Mouse (Mus musculus) heart, embryonic 13.5 days (tissue): ENCODE results near the gene BC100530. TPM values are rescaled to one million over a fixed set of nuclear protein-coding genes. Genes with fewer than 3 reads are reported as not detected.
"Not testable (repeated sequence)": the region's sequence is repeated elsewhere in the genome, so short reads cannot be mapped to it uniquely, and the experiment has no call there.

ENCODE experiments used
- ATAC-seq: fragments of 200-750 bp; cut with Nextera tagmentation; 2 replicates; pipeline ENCODE4 v1.8.0; 2017; ENCODE audit warnings: moderate TSS enrichment; ENCODE audit not compliant: insufficient number of reproducible peaks, low FRiP score, low TSS enrichment; ENCODE audit errors: extremely low read depth
- H3K27ac ChIP-seq: fragments of 300-500 bp; sonication (generic); replicated peaks from 2 replicates; pipeline ENCODE4 v1.5.1; 2015; ENCODE audit warnings: moderate library complexity, mild to moderate bottlenecking, inconsistent platforms
- H3K27me3 ChIP-seq: fragments of 300-500 bp; sonication (generic); replicated peaks from 2 replicates; pipeline ENCODE4 v1.6.1; 2015; ENCODE audit warnings: mild to moderate bottlenecking, inconsistent platforms
- H3K36me3 ChIP-seq: fragments of 300-500 bp; sonication (generic); 2 replicates; pipeline ENCODE4 v1.6.1; 2015; ENCODE audit warnings: mild to moderate bottlenecking, inconsistent platforms
- H3K4me1 ChIP-seq: fragments of 300-500 bp; sonication (generic); 2 replicates; pipeline ENCODE4 v1.6.1; 2015; ENCODE audit warnings: inconsistent platforms
- H3K4me2 ChIP-seq: fragments of 300-500 bp; sonication (generic); 2 replicates; pipeline ENCODE4 v1.6.1; 2015; ENCODE audit warnings: inconsistent platforms, mild to moderate bottlenecking, moderate library complexity
- H3K4me3 ChIP-seq: fragments of 300-500 bp; sonication (generic); 2 replicates; pipeline ENCODE4 v1.5.1; 2015; ENCODE audit warnings: moderate library complexity, mild to moderate bottlenecking, inconsistent platforms
- H3K9ac ChIP-seq: fragments of 300-500 bp; sonication (generic); 2 replicates; pipeline ENCODE4 v1.6.1; 2015; ENCODE audit warnings: inconsistent platforms, mild to moderate bottlenecking, moderate library complexity
- H3K9me3 ChIP-seq: fragments of 300-500 bp; sonication (generic); 2 replicates; pipeline ENCODE4 v1.6.1; 2016; ENCODE audit warnings: inconsistent platforms
- WGBS: fragments of 180-500 bp; shearing (Covaris S2); methylation state at CpG from one replicate; pipeline ENCODE4 v1.1.7; 2015; ENCODE audit warnings: mixed read lengths; 5-methylcytosine and 5-hydroxymethylcytosine counted together
- polyA plus RNA-seq: library from polyadenylated mRNA; unstranded; fragments of >200 nt; fragmentation: Nextera tagmentation; extraction: Ambion mirVana; gene quantifications from 2 replicates; pipeline ENCODE4 v1.2.1, GENCODE M21; 2015

BC100530 gene
- 2.1 and 2.6 TPM in 2 replicates for polyA plus RNA-seq

- not testable (repeated sequence) for H3K4me3 ChIP-seq, H3K27me3 ChIP-seq, H3K9me3 ChIP-seq, H3K4me1 ChIP-seq, H3K27ac ChIP-seq, ATAC-seq, H3K9ac ChIP-seq, H3K36me3 ChIP-seq, H3K4me2 ChIP-seq
- 70% methylated on average over 3 of the region's 3 CpGs for WGBS
Measured at GRCm38 (mm10) chr16:36367648-36368047, at the start of gene BC100530. TSS of gene BC100530 (minus strand) at chr16:36367748.

- Histone ChIP-seq H3K9me3 (no peaks in the 10 kb centered on the region), H3K4me2 (no peak within 1 kb of the TSS), H3K27me3 (no peaks in the 10 kb centered on the region), H3K27ac (no peak within 1 kb of the TSS), H3K9ac (no peak within 1 kb of the TSS), H3K4me1 (no peaks in the 10 kb centered on the region), H3K4me3 (no peak within 1 kb of the TSS), H3K36me3 (no peaks in the 10 kb centered on the region)
- no peak for ATAC-seq
Measured at GRCm38 (mm10) chr16:36408357-36408756, 40.8 kb upstream of the BC100530 start, which contains the start of gene Stfa2. TSS of gene Stfa2 (minus strand) at chr16:36408457.

- Histone ChIP-seq H3K27me3 (no peaks in the 10 kb centered on the region), H3K36me3 (no peaks in the 10 kb centered on the region), H3K27ac (no peak overlapping the region), H3K4me2 (no peak overlapping the region), H3K4me3 (no peak overlapping the region), H3K4me1 (no peaks in the 10 kb centered on the region), H3K9me3 (0 out of 2 replicates have a peak, but pooled peaks cover 3% of the 10 kb centered on the region), H3K9ac (no peak overlapping the region)
- 20% methylated on average over 4 of the region's 4 CpGs for WGBS
- ATAC-seq = no peak
Measured at GRCm38 (mm10) chr16:36389060-36389459, 21.5 kb upstream of the BC100530 start.

- H3K27me3 ChIP-seq = no peaks in the 10 kb centered on the region
- WGBS = 49% methylated on average over 2 of the region's 2 CpGs
- no peak overlapping the region for H3K27ac ChIP-seq
- no peaks in the 10 kb centered on the region for H3K9me3 ChIP-seq
- H3K4me2 ChIP-seq = no peak overlapping the region
- no peaks in the 10 kb centered on the region for H3K4me1 ChIP-seq
- ATAC-seq = no peak
- H3K9ac ChIP-seq = no peak overlapping the region
- no peaks in the 10 kb centered on the region for H3K36me3 ChIP-seq
- no peak overlapping the region for H3K4me3 ChIP-seq
Measured at GRCm38 (mm10) chr16:36337171-36337570, 30.4 kb downstream of the BC100530 start.

GRCm38 (mm10) chr16:36334232-36334631 is 33.3 kb downstream of the BC100530 start, which contains the start of gene BC117090:
TSS of gene BC117090 (minus strand) at chr16:36334332.
- no peaks in the 10 kb centered on the region for H3K27me3 ChIP-seq
- 61% methylated on average over 3 of the region's 3 CpGs for WGBS
- no peaks in the 10 kb centered on the region for H3K9me3 ChIP-seq
- H3K9ac ChIP-seq = no peak within 1 kb of the TSS
- no peak for ATAC-seq
- H3K36me3 ChIP-seq = no peaks in the 10 kb centered on the region
- no peak within 1 kb of the TSS for H3K4me2 ChIP-seq
- H3K27ac ChIP-seq = no peak within 1 kb of the TSS
- no peak within 1 kb of the TSS for H3K4me3 ChIP-seq
- no peaks in the 10 kb centered on the region for H3K4me1 ChIP-seq

- Histone ChIP-seq H3K4me2 (no peak overlapping the region), H3K9me3 (no peaks in the 10 kb centered on the region), H3K27ac (no peak overlapping the region), H3K27me3 (no peaks in the 10 kb centered on the region), H3K36me3 (no peaks in the 10 kb centered on the region), H3K9ac (no peak overlapping the region), H3K4me1 (no peaks in the 10 kb centered on the region), H3K4me3 (no peak overlapping the region)
- no peak for ATAC-seq
Measured at GRCm38 (mm10) chr16:36319286-36319685, 48.3 kb downstream of the BC100530 start.

- not testable (repeated sequence) for H3K4me1 ChIP-seq, H3K27ac ChIP-seq, H3K4me2 ChIP-seq, H3K4me3 ChIP-seq, H3K27me3 ChIP-seq, H3K9ac ChIP-seq, ATAC-seq, H3K9me3 ChIP-seq, H3K36me3 ChIP-seq
- WGBS = 81% methylated on average over 6 of the region's 6 CpGs
Measured at GRCm38 (mm10) chr16:36316111-36316510, 51.4 kb downstream of the BC100530 start.

Other genes with a start within 250 kb of the BC100530 start
- not detected in 2 replicates for gene Csta1, start 236.5 kb downstream of the BC100530 start, polyA plus RNA-seq
- not detected in 2 replicates for gene Stfa2l1, start 210.9 kb downstream of the BC100530 start, polyA plus RNA-seq
- gene Gm5483, start 183.5 kb downstream of the BC100530 start, polyA plus RNA-seq = 0.70 and 2.8 TPM in 2 replicates
- not detected in 2 replicates for gene Gm5416, start 157.3 kb downstream of the BC100530 start, polyA plus RNA-seq
- gene 2010005H15Rik, start 146.3 kb downstream of the BC100530 start, polyA plus RNA-seq = 0.68 TPM in 1 of 2 replicates, not detected in the other
- 2.4 and 4.3 TPM in 2 replicates for gene Stfa1, start 90.8 kb downstream of the BC100530 start, polyA plus RNA-seq
- gene BC117090, start 33.4 kb downstream of the BC100530 start, polyA plus RNA-seq = not detected in 2 replicates
- 0.60 TPM in 1 of 2 replicates, not detected in the other for gene Stfa2, start 40.7 kb upstream of the BC100530 start, polyA plus RNA-seq
- 0.41 TPM in 1 of 2 replicates, not detected in the other for gene Stfa3, start 87.6 kb upstream of the BC100530 start, polyA plus RNA-seq
- gene Casr, start 194.4 kb upstream of the BC100530 start, polyA plus RNA-seq = 0.05 and 0.07 TPM in 2 replicates